Mouse (Mus musculus) left cerebral cortex, postnatal 14 days (tissue): ENCODE results near the gene Pla2g10. TPM values are rescaled to one million over a fixed set of nuclear protein-coding genes. Genes with fewer than 3 reads are reported as not detected.
A peak's percentile ranks its signal among the peaks of the same experiment; 100 is the strongest.
"Not testable (repeated sequence)": the region's sequence is repeated elsewhere in the genome, so short reads cannot be mapped to it uniquely, and the experiment has no call there.

Source experiments
- DNase-seq, 2 experiments: peaks; one replicate each; pipeline ENCODE4 v3.0.0; 2021 to 2022; ENCODE audit warnings: low spot score in 2 of 2, mixed read lengths in 1 of 2
- intact Hi-C: fragments of 180-260 bp; cut with DNase I; formaldehyde crosslinking; loops from one replicate; pipeline ENCODE4 v1.15.1; 2025
- long read RNA-seq, 2 experiments: library from polyadenylated mRNA; stranded (forward); transcript quantifications; one replicate each; pipeline ENCODE4 v2.0.0; 2021
- total RNA-seq, 2 experiments: library from RNA; stranded (reverse); gene quantifications; 2 replicates each; pipeline ENCODE4 v1.2.3; 2021

Gene Pla2g10
- total RNA-seq: not detected
- long read RNA-seq, experiment 1, partial matches to known transcripts: 0 of 6 reads
- long read RNA-seq, experiment 1, other reads (novel, unspliced or antisense): 6 of 6 reads
- long read RNA-seq, experiment 2, partial matches to known transcripts: 0 of 4 reads
- long read RNA-seq, experiment 2, other reads (novel, unspliced or antisense): 4 of 4 reads

DNA sequence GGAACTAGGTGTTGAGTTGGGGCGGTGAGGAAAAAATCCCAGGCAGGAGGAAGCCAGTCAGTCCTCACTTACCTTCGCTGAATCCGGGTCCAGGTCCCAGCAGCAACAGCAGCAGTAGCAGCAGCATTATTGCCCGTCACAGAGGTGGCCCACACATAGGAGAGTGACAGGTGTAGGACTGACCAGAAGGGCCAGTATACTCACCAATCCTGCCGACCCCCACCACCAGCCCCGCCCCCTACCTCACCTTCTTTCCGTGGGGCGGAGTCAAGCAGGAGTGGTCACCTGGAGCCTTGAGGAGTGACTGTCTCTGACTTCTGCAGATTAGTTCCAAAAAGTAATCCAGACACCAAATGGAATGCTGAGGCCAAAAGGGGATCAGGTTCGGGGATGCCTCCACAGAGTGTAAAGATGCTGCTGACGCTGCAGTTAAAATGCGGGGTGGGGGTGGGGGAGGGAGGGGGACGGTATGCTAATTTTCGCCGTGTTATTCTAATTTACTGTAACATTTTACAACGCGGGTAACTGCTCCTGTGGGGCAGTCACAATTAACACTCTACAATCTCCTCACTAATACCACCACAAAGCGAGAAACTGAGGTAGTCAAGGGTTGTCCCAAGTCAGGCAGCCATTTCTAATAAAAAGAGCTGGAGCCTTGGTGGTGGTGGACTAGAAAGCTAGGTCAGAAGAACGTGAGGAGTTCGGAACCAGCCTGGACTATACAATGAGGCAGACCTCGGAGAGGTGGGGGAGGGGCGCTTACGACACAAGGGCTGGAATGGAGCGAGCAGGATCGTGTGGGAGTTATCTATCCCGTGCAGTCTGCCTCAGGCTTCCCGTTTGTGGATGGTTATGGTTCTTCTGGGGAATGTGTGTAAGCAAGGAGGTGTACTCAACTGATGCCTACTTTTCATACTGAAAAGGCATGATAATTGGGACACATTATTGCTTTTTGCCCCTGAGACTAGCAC lies at the start of gene Pla2g10:
Pla2g10 (minus strand) TSS at position 699 of the 971 bp plus-strand sequence.
- intact Hi-C loops: loop anchor here (10.0 kb wide), 1 partner anchor 196 kb away; no protein-coding TSS in a partner anchor
- no peak for DNase-seq

DNA sequence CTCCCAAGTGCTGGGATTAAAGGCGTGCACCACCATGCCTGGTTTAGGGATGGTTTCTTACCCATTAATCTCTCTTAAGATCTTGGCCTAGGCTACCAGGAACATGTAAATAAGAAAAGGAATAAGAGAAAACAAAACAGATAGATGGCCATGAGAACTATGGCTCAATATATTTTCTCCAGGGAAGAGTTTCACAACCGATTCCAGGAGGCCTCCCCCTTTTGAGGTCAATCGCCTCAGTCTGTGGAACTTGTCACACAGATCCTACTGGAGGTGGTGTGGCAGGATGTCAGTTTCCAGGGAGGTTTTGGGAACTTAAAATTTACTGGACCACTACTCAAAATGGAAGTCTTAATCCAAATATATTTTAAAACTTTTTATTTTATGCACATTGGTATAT lies 43.9 kb upstream of the Pla2g10 start:
- DNase-seq, intact Hi-C loops: not testable (repeated sequence)

DNA sequence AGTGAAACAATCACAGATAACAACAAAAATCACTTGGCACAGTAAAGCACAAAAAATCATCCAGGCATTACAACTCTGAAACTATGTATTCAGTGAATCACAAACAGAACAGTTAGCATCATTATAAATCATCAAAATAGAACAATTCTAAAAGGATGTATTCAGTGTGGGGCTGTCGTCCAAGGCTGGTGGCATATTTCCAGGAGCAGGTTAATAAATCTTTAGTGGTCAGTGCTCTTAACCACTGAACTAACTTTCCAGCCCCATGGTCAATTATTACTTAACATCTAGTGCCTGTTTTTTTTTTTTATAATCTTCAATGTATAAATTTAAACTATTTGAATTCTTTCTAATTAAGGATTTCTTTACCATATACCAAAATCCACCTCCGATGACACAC lies 43.2 kb upstream of the Pla2g10 start:
- intact Hi-C loops, DNase-seq: not testable (repeated sequence)

- intact Hi-C loops, DNase-seq: not testable (repeated sequence)
Measured at GRCm38 (mm10) chr16:13772051-13772450, 41.3 kb upstream of the Pla2g10 start.

GRCm38 (mm10) chr16:13771603-13772002 lies 40.8 kb upstream of the Pla2g10 start:
- intact Hi-C loops, DNase-seq: not testable (repeated sequence)

DNA sequence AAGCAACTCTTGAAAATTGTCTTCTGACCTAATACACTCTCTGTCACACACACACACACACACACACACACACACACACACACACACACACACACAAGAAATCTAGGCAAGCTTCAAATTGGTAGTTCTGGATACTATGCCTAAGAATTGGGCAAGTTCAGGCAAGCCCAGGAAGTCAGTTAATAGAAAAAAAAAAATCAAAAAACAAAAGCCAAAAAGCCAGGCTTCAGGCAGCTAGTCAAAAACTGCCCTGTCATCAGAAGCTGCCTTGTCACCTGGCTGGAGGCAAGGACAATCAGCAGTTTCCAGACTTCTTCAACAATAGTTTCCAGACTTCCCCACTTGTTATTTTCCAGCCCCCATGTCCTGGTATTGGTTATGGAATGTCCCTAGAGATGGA lies 35.6 kb upstream of the Pla2g10 start:
- intact Hi-C loops: no loop called here
- DNase-seq: no peak

DNA sequence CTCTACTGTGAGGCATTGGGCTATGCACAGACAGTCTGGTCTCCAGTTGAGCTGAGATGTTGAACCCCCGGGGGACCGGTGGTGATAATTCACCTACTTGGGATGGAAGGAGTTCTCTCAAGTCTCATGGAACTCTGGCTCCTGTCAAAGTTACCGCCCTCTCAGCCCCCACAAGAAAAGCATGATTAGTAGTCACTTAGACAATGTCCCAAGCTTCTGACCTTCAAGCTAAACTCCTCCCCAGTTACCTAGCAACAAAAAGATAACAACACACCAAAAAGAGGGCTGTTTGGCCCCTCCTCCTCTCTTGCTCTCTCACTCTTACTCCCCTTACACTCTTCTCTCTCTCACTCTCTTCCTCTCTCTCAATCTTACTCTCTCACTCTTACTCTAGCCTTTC lies 33.7 kb upstream of the Pla2g10 start:
- DNase-seq: no peak
- intact Hi-C loops: no loop called here

GRCm38 (mm10) chr16:13762807-13763206 lies 32.0 kb upstream of the Pla2g10 start:
- DNase-seq, intact Hi-C loops: not testable (repeated sequence)

DNA sequence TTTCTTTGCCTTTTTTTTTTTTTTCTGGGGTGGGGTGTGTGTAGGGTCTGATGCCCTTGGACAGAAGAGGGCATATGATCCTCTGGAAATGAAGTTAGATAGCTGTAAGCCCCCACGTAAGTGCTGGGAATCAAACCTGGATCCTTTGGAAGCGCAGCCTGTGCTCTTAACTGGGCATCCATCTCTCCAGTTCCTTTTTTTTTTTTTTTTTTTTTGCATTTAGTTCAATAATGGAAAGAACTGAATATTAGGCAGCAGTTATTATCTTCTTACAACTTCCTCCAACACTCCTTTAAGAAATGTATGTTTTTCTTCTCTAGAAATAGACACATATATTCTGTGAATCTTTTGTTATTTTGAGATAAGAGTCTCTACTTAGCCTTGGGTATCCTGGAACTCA lies 27.0 kb upstream of the Pla2g10 start:
- intact Hi-C loops: no loop called here
- no peak for DNase-seq

DNA sequence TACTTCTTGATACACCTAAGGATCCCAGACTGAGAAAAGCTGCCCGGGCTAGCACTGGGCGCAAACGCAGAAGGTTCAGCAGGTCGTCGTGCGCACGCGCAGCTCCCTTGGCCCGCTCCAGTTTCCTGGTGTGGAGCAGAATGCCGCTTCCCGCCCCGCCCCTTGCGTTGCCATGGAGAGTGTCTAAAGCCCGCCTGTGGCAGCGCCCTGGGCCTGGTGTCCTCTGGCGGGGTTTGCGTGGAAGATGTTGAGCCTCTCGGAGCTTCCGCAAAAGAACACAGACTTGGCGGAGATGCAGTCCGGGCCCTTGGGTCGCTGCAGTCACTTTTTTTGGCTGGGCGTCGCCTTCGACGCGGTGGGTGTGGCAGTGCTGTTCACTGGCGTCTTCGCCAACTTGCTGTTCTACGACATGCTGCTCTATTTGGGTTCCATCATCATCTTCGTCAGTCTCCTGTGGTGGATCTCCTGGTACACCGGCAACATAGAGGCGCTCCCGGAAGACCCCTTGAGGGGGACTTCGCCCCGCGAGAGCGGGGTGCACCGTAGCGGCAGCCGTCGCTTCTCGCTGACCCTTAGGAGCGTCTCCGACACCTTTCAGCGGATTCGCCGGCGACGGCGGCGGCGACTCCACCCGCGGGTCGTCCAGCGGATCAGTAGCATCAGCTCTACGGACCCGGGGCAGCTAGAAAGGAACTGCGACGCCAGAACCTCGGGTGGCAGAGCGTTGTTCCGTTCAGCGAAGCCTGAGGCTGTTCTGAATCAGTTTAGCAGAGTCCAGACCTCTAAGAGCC lies 23.8 kb upstream of the Pla2g10 start:
- intact Hi-C loops: no loop called here
- peak; percentile 90 to 93 for DNase-seq

DNA sequence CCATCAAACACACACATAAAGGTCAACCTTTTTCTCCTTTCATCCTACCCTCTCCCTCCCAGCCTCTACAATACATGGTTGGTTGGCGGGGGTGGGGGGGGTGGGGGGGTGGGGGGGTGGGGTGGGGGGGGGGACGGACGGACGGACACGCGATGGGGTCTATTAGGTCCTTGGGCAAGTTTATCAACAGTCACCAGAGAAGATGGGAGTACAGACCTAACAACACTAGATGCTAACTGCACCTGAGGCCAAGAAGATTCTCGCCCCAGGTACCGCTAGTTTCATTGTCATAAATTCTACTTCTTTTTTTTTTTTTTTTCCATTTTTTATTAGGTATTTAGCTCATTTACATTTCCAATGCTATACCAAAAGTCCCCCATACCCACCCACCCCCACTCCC lies 23.2 kb upstream of the Pla2g10 start:
- intact Hi-C loops: no loop called here
- DNase-seq: no peak

DNA sequence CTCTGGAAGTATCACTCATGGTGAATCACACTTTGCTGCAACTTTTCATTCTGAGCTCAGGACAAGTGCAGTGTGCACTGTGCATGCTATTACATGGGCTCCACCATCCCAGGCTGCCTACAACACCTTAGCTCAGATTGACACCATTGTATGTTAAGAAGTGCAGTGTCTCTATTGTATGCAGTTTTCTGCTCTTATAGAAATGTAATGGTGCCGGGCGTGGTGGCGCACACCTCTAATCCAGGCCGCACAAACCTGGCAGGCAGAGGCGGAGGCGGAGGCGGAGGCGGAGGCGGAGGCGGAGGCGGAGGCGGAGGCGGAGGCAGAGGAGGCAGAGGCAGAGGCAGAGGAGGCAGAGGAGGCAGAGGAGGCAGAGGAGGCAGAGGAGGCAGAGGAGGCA lies 19.8 kb upstream of the Pla2g10 start:
- intact Hi-C loops: no loop called here
- no peak for DNase-seq

DNA sequence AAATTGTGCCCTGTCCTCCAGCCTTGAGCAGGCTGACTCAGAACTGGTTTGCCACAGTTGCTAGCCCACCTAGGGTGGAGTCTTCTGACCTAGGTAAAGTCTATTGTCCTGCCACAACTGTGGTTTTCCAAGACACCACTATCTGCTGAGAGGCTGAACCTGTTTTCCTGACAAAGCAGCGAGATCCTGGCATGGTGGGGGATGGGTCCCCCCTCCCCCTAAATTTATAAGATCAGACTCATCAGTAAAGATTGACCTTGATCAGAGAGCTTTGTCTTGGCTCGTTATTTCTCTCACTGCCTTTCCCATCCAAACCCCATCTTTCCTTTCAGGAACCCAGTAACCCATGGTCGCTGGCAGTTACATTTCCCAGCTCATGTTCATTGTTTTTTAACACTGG lies 19.2 kb upstream of the Pla2g10 start:
- intact Hi-C loops: no loop called here
- no peak for DNase-seq

DNA sequence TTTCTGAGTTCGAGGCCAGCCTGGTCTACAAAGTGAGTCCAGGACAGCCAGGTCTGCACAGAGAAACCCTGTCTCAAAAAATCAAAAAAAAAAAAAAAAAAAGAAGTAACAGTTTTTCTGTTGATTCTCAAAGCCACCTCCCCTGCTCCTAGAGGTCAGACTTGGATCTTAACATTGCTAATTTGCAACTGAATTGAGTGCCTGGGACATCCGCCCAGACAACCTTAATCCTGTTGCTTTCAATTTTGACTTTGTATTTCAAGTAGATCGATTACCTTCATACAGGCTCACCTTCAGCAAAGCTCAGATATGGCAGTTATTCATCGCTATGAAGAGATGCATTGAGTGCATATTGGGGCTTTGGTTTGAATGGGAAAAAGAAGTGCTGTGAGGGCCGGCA lies 18.5 kb upstream of the Pla2g10 start:
- no peak for DNase-seq
- intact Hi-C loops: no loop called here

GRCm38 (mm10) chr16:13748813-13749212 lies 18.0 kb upstream of the Pla2g10 start:
- intact Hi-C loops, DNase-seq: not testable (repeated sequence)

DNA sequence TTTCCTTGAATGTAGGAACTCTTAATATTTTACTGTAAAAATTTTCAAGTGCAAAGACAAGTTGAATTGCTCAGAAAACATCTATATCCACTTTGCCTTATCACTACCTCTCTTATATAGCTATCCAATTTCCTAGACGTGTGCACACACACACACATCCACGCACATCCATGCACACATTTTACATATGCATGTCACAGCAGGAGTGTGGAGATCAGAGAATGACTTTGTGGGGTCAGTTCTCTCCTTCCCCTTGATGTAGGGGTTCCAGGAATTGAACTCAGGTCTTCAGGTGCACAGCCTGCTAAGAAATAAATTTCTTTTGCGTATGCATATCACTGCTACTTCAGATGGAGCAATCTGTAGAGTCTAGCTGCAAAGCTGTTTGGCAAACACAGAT lies 17.3 kb upstream of the Pla2g10 start:
- DNase-seq: no peak
- intact Hi-C loops: no loop called here

- intact Hi-C loops: no loop called here
Measured at GRCm38 (mm10) chr16:13747708-13748107, 16.9 kb upstream of the Pla2g10 start.

DNA sequence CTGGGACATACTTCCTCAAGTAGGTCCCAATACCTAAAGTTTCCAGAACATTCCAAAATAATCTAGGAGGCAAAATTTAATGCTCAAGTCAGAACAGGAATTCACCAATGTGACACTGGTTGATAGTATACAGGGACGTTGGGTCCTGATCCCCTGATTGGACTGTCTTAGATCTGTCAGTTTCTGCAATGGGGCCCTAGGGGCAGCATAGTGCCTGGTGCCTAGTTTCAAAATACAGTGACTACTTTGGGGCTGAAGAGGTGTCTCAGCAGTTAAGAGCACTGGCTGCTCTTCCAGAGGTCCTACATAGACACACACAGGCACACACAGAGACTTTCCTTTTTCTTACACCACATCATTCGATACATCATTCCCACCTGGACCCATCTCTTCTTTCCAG lies 10.1 kb upstream of the Pla2g10 start:
- no peak for DNase-seq
- intact Hi-C loops: no loop called here

More at GRCm38 (mm10) chr16:13747708-13748107, 16.9 kb upstream of the Pla2g10 start:
- no peak for DNase-seq

DNA sequence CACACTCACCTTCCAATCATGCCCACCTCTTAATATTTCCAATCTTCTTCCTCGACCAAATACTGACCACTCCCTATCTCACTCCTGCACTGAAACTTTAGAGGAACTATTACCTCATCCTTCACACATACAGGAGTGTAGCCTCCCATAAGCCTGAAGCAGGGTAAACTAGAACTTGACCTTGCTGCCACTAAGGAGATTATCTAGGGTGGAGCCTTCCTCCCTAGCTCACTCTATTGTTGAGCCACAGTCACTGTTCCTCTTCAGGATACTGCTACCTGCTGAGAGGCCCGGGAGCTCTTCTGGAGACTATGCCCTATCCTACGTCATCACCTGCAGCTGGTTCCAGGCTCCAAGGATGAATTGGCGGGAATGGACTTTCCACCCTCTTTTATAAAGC lies 8.3 kb upstream of the Pla2g10 start:
- intact Hi-C loops: loop anchor here (10.0 kb wide), 1 partner anchor 204 kb away; no protein-coding TSS in a partner anchor
- DNase-seq: not testable (repeated sequence)

DNA sequence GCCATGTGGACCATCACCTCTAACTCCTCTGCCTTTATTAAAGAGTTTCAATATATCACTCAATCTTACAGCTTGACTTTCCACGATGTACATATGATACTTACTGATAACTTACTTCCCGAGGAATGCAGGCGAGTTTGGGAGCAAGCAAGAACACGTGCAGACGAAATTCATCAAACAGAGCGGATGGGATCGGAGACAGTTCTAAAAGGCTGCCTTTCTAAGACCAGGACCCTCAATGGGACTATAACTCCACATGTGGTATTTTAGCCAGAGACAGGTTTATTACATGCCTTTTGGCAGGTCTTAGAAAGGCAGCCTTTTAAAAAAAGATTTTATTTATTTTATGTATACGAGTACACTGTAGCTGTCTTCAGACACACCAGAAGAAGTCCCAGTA lies 5.2 kb upstream of the Pla2g10 start:
- intact Hi-C loops: loop anchor here (10.0 kb wide), 1 partner anchor 201 kb away; no protein-coding TSS in a partner anchor
- DNase-seq: no peak
